In the genomic region with DNA sequence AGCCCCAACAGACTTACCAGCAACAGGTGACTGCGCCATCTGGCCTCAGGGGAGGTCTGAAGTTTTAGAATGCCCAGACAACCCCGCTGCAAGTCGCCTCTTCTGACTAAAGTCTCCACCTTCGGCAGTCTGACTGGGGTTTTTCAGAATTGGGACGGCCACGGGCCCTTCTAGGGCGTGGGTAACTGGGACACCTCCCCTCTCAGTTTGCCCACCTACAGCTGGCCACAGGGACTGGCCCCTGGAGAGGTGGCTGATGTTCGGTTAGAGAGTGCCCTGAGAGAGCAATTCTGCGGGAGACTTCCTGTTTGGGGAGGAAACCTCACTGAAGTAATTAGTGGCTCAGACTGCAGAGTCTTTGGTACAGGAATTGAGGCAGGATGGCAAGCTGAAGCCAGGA, we compare ENCODE assay signal across 9 mouse cellular contexts. TPM values are rescaled to one million over a fixed set of nuclear protein-coding genes. Genes with fewer than 3 reads are reported as not detected.
A peak's percentile ranks its signal among the peaks of the same experiment; 100 is the strongest.
DNase-seq lines count a peak whose midpoint lies in the region; ATAC-seq and TF ChIP-seq lines count a peak whose summit lies in the region.
"Had no signal": no experiment of that assay in that cellular context is flagged by ENCODE, and none has a peak within 500 bp of the region (broad histone marks: within the 10 kb centered on the region; RNA-seq: fewer than 3 reads in every experiment).

No protein-coding gene starts in this region.

- no peak for TF ChIP-seq POLR2A in limb, embryonic 14.5 days (IDR thresholded peaks at IDR 0.05; ENCODE audit: borderline replicate concordance, extremely low read depth, insufficient read depth, insufficient read length)

- no peak for ATAC-seq in kidney, postnatal 0 days (replicated peaks; ENCODE audit: low FRiP score, low read depth)
- ATAC-seq in erythroblast, adult 5-6 weeks (replicated peaks; ENCODE audit: low FRiP score, poor library complexity, severe bottlenecking), result peak; percentile 26; the same call in 1 of the 2 replicates
- ATAC-seq in limb, embryonic 14.5 days (ENCODE audit: low FRiP score, low read depth), result no peak

- H3K27ac ChIP-seq in kidney, postnatal 0 days, result no peak overlapping the region
- no peak overlapping the region for H3K27ac ChIP-seq in limb, embryonic 14.5 days (replicated peaks; ENCODE audit: low read depth, low read length)
- H3K27ac ChIP-seq: hindbrain, embryonic 10.5 days had no signal

- no peak overlapping the region for H3K4me3 ChIP-seq in kidney, postnatal 0 days (replicated peaks; ENCODE audit: low read depth, low read length)
- no peak overlapping the region for H3K4me3 ChIP-seq in limb, embryonic 14.5 days (replicated peaks; ENCODE audit: low read length)
- H3K4me3 ChIP-seq: hindbrain, embryonic 10.5 days had no signal

- WGBS in kidney, postnatal 0 days, result 36% methylated on average over 9 of the region's 9 CpGs
- WGBS in limb, embryonic 14.5 days, result 13% methylated on average over 9 of the region's 9 CpGs

- no peak for DNase-seq in kidney, postnatal 0 days (ENCODE audit: low spot score)
- DNase-seq in kidney, adult 8-10 months, result no peak
- no peak for DNase-seq in limb, embryonic 14.5 days (ENCODE audit: low spot score)
- peak; percentile 42 for DNase-seq in splenic B cell, adult 2 months (ENCODE audit: low read depth, low spot score)
- no peak for DNase-seq in left cerebral cortex, adult 9 months (ENCODE audit: low spot score in 2 of 2)
- DNase-seq in Muller cell, postnatal 12 days (ENCODE audit: inconsistent ontology term), result no peak
- no peak for DNase-seq in kidney, adult 9 months

- H3K4me2 ChIP-seq in kidney, postnatal 0 days (ENCODE audit: low read length), result no peak overlapping the region
- peak overlapping the region; percentile 20 for H3K4me2 ChIP-seq in limb, embryonic 14.5 days (replicated peaks; ENCODE audit: low read depth, low read length, severe bottlenecking)

- no peaks in the 10 kb centered on the region for H3K9me3 ChIP-seq in kidney, postnatal 0 days (replicated peaks; ENCODE audit: low read length)
- H3K9me3 ChIP-seq in limb, embryonic 14.5 days (ENCODE audit: control insufficient read depth, low read length), result no peaks in the 10 kb centered on the region
- H3K9me3 ChIP-seq: hindbrain, embryonic 10.5 days had no signal

- H3K9ac ChIP-seq in kidney, postnatal 0 days (ENCODE audit: low read depth, low read length), result 0 out of 2 replicates have a peak overlapping the region, but pooled peaks have one; percentile 23
- H3K9ac ChIP-seq in limb, embryonic 14.5 days (ENCODE audit: low read depth, low read length, severe bottlenecking), result no peak overlapping the region

- no peaks in the 10 kb centered on the region for H3K36me3 ChIP-seq in kidney, postnatal 0 days (ENCODE audit: insufficient read depth, low read length)
- no peaks in the 10 kb centered on the region for H3K36me3 ChIP-seq in limb, embryonic 14.5 days (ENCODE audit: control insufficient read depth, insufficient read depth, low read length)
- H3K36me3 ChIP-seq in splenic B cell, adult 2 months (ENCODE audit: control insufficient read depth, insufficient read depth, low read length, poor library complexity, severe bottlenecking), result no peaks in the 10 kb centered on the region
- H3K36me3 ChIP-seq: hindbrain, embryonic 10.5 days had no signal

- H3K27me3 ChIP-seq in kidney, postnatal 0 days (ENCODE audit: insufficient read depth, low read length), result no peaks in the 10 kb centered on the region
- no peaks in the 10 kb centered on the region for H3K27me3 ChIP-seq in limb, embryonic 14.5 days (ENCODE audit: control insufficient read depth, insufficient read depth, low read length)
- H3K27me3 ChIP-seq in splenic B cell, adult 2 months (ENCODE audit: control insufficient read depth, insufficient read depth, low read length, poor library complexity, severe bottlenecking), result no peaks in the 10 kb centered on the region

- TF ChIP-seq CTCF in kidney, postnatal 0 days (IDR thresholded peaks at IDR 0.05; ENCODE audit: low read depth), result no peak

- H3K4me1 ChIP-seq in kidney, postnatal 0 days (replicated peaks; ENCODE audit: insufficient read depth, low read length), result no peaks in the 10 kb centered on the region
- peaks cover 29% of the 10 kb centered on the region for H3K4me1 ChIP-seq in limb, embryonic 14.5 days (ENCODE audit: control insufficient read depth, insufficient read depth, low read length)

RNA-seq across cellular contexts. Expression of a gene that starts 13.8 kb away (rescaled TPM):
- 4.6 TPM in 2 replicates for polyA plus RNA-seq in kidney, postnatal 0 days (2015; fragmentation: Nextera tagmentation; extraction: Ambion mirVana)
- total RNA-seq in erythroblast, adult 5-6 weeks (2015; ENCODE audit: low replicate concordance), result 6.3 and 11.7 TPM in 2 replicates
- total RNA-seq in erythroblast, adult 5-6 weeks (2017; ENCODE audit: low replicate concordance), result 6.1 and 6.4 TPM in 2 replicates
- polyA plus RNA-seq in limb, embryonic 14.5 days (2012; rRNA removed), result 9.1 and 12.6 TPM in 2 replicates
- 7.7 and 8.1 TPM in 2 replicates for polyA plus RNA-seq in limb, embryonic 14.5 days (2014; fragmentation: Nextera tagmentation; extraction: Ambion mirVana)
